Mouse (Mus musculus): ENCODE measurements at regions not wholly inside any gene's neighbourhood (a gene's known extent, or its start where the extent isn't known, plus 50 kb on each side); places are given as distances from the start of the nearest gene placed in this dataset.

DNA sequence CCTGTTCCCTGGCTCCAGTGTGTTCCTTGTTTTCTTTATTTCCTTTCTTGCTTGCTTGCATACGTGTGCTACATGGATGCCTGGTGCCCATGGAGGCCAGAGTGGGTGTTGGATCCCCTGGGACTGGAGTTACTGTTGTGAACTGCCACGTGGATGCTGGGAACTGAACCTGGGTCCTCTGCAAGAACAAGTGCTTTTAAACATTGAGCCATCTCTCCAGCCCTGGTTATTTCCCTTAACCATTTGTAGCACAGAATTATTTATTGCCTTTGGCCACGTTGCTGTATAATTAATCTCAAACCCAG lies 57.0 kb upstream of the Ugp2 start:
- ATAC-seq (replicated peaks; ENCODE audit: insufficient number of reproducible peaks, low FRiP score, low TSS enrichment, low read depth) = no peak
- Histone ChIP-seq H3K9me3 (replicated peaks; ENCODE audit: control insufficient read depth, low read length) (no peaks in the 10 kb centered on the region), H3K36me3 (replicated peaks; ENCODE audit: control insufficient read depth, insufficient read depth, low read depth, low read length) (no peaks in the 10 kb centered on the region), H3K27me3 (ENCODE audit: control insufficient read depth, insufficient read depth, low read length) (no peaks in the 10 kb centered on the region), H3K4me3 (ENCODE audit: low read depth, low read length) (no peak overlapping the region), H3K9ac (replicated peaks; ENCODE audit: low read length) (no peak overlapping the region), H3K27ac (replicated peaks; ENCODE audit: low read depth, low read length) (no peak overlapping the region), H3K4me2 (ENCODE audit: low read depth, low read length) (no peak overlapping the region), H3K4me1 (ENCODE audit: control insufficient read depth, insufficient read depth, low read length) (no peaks in the 10 kb centered on the region)
- DNase-seq (ENCODE audit: low spot score) = no peak
- 69% methylated on average over 3 of the region's 3 CpGs for WGBS

GRCm38 (mm10) chr11:21427291-21428012 lies 56.5 kb upstream of the Ugp2 start:
- WGBS = 75% methylated on average over 4 of the region's 4 CpGs
- Histone ChIP-seq H3K36me3 (replicated peaks; ENCODE audit: control insufficient read depth, insufficient read depth, low read depth, low read length) (no peaks in the 10 kb centered on the region), H3K9ac (replicated peaks; ENCODE audit: low read length) (no peak overlapping the region)

DNA sequence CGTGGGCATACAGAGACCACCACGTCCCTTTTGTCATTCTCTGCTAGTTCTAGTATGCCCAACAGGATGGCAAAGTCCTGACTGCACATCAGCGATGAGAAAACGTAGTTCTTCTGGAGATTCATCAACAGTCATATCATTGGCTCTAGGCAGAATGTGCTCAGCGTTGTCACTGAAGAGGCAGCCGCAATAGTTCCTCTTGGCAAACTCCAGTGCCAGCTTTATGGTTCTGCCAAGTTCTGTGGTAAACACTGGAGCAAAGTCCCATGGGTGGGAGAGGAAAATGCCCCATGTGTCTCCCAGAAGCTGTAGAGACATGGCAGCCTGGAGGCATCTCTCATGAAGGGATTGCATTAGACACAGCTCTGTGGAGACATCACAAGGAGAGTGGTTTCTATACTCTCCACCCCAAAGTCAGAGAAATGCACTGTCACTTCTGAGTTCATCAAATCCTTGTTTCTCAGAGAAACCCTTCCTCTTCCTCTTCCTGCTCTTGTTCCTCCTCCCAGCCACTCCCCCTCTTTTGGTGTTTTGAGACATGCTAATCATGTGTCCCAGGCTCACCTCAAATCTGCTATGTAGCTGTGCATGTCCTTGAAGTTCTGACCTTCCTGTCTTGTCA lies 54.6 kb upstream of the Ugp2 start:
- no peaks in the 10 kb centered on the region for H3K27me3 ChIP-seq (ENCODE audit: control insufficient read depth, insufficient read depth, low read length)
- no peak overlapping the region for H3K4me2 ChIP-seq (ENCODE audit: low read depth, low read length)
- H3K36me3 ChIP-seq (replicated peaks; ENCODE audit: control insufficient read depth, insufficient read depth, low read depth, low read length) = no peaks in the 10 kb centered on the region
- DNase-seq (ENCODE audit: low spot score) (no peak), ATAC-seq (replicated peaks; ENCODE audit: insufficient number of reproducible peaks, low FRiP score, low TSS enrichment, low read depth) (no peak)
- no peak overlapping the region for H3K9ac ChIP-seq (replicated peaks; ENCODE audit: low read length)
- no peaks in the 10 kb centered on the region for H3K9me3 ChIP-seq (replicated peaks; ENCODE audit: control insufficient read depth, low read length)
- 92% methylated on average over 6 of the region's 6 CpGs for WGBS
- H3K4me3 ChIP-seq (ENCODE audit: low read depth, low read length) = no peak overlapping the region
- H3K27ac ChIP-seq (replicated peaks; ENCODE audit: low read depth, low read length) = no peak overlapping the region
- H3K4me1 ChIP-seq (ENCODE audit: control insufficient read depth, insufficient read depth, low read length) = no peaks in the 10 kb centered on the region

More at GRCm38 (mm10) chr11:21427291-21428012, 56.5 kb upstream of the Ugp2 start:
- Histone ChIP-seq H3K27me3 (ENCODE audit: control insufficient read depth, insufficient read depth, low read length) (no peaks in the 10 kb centered on the region), H3K4me2 (ENCODE audit: low read depth, low read length) (no peak overlapping the region), H3K27ac (replicated peaks; ENCODE audit: low read depth, low read length) (no peak overlapping the region), H3K4me1 (ENCODE audit: control insufficient read depth, insufficient read depth, low read length) (no peaks in the 10 kb centered on the region), H3K9me3 (replicated peaks; ENCODE audit: control insufficient read depth, low read length) (no peaks in the 10 kb centered on the region), H3K4me3 (ENCODE audit: low read depth, low read length) (no peak overlapping the region)
- DNase-seq (ENCODE audit: low spot score) = no peak
- no peak for ATAC-seq (replicated peaks; ENCODE audit: insufficient number of reproducible peaks, low FRiP score, low TSS enrichment, low read depth)

- ATAC-seq (replicated peaks; ENCODE audit: insufficient number of reproducible peaks, low FRiP score, low TSS enrichment, low read depth) = no peak
- H3K9me3 ChIP-seq (replicated peaks; ENCODE audit: control insufficient read depth, low read length) = no peaks in the 10 kb centered on the region
- H3K4me2 ChIP-seq (ENCODE audit: low read depth, low read length) = no peak overlapping the region
- H3K9ac ChIP-seq (replicated peaks; ENCODE audit: low read length) = no peak overlapping the region
- DNase-seq (ENCODE audit: low spot score) = no peak
- no peaks in the 10 kb centered on the region for H3K27me3 ChIP-seq (ENCODE audit: control insufficient read depth, insufficient read depth, low read length)
- H3K4me3 ChIP-seq (ENCODE audit: low read depth, low read length) = no peak overlapping the region
- H3K27ac ChIP-seq (replicated peaks; ENCODE audit: low read depth, low read length) = no peak overlapping the region
- no peaks in the 10 kb centered on the region for H3K36me3 ChIP-seq (replicated peaks; ENCODE audit: control insufficient read depth, insufficient read depth, low read depth, low read length)
- H3K4me1 ChIP-seq (ENCODE audit: control insufficient read depth, insufficient read depth, low read length) = no peaks in the 10 kb centered on the region
These were observed 53.3 kb upstream of the Ugp2 start for GRCm38 (mm10) chr11:21424345-21424744.

DNA sequence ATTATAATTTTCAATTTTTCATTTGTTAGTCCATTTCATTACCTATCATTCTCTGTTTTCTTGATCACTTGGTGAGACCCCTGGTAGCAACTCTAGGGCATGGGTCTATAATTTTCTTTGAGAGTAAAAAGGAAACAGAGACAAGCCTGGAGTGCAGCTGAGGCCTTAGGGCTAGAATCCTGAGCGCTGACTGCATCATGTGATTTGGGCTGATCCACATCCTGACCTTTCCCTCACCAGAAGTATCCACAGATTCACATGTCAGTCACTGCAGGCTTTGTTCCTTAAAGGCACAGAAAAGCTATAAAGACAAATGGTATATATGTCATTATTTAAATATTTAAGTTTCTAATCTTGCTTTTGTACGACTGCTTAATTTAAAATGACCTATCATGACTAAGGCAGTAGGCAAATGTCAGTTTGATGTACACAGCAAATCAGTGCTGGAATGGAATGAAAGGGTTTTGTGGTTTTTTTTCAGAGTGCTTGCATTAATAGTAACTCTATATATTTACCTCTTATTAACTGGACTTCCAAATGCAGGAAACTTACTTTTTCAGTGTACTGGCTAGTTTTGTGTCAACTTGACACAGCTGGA lies 51.4 kb upstream of the Ugp2 start:
- H3K4me2 ChIP-seq (ENCODE audit: low read depth, low read length) = no peak overlapping the region
- peak; percentile 26 for DNase-seq (ENCODE audit: low spot score)
- H3K4me1 ChIP-seq (ENCODE audit: control insufficient read depth, insufficient read depth, low read length) = no peaks in the 10 kb centered on the region
- H3K27ac ChIP-seq (replicated peaks; ENCODE audit: low read depth, low read length) = no peak overlapping the region
- ATAC-seq (replicated peaks; ENCODE audit: insufficient number of reproducible peaks, low FRiP score, low TSS enrichment, low read depth) = no peak
- H3K36me3 ChIP-seq (replicated peaks; ENCODE audit: control insufficient read depth, insufficient read depth, low read depth, low read length) = no peaks in the 10 kb centered on the region
- H3K4me3 ChIP-seq (ENCODE audit: low read depth, low read length) = no peak overlapping the region
- H3K27me3 ChIP-seq (ENCODE audit: control insufficient read depth, insufficient read depth, low read length) = no peaks in the 10 kb centered on the region
- H3K9me3 ChIP-seq (replicated peaks; ENCODE audit: control insufficient read depth, low read length) = no peaks in the 10 kb centered on the region
- H3K9ac ChIP-seq (replicated peaks; ENCODE audit: low read length) = no peak overlapping the region
- WGBS = 36% methylated on average over 2 of the region's 2 CpGs

Data from embryonic facial prominence, embryonic 11.5 days (tissue).